Mouse (Mus musculus) CH12.LX (cell line): ENCODE data around the gene Ptov1. TPM values are rescaled to one million over a fixed set of nuclear protein-coding genes. Genes with fewer than 3 reads are reported as not detected.

Experiments used
- DNase-seq: peaks from one replicate; pipeline ENCODE4 v3.0.0-alpha.2; 2013; ENCODE audit errors: extremely low read depth
- H3K27ac ChIP-seq: 2 replicates; pipeline ENCODE4 v1.5.1; 2012; ENCODE audit warnings: low read depth, mild to moderate bottlenecking, control low read depth, moderate library complexity; ENCODE audit not compliant: insufficient read depth
- H3K27me3 ChIP-seq: replicated peaks from 2 replicates; pipeline ENCODE3; 2012; ENCODE audit warnings: inconsistent platforms
- H3K36me3 ChIP-seq, 2 experiments: replicated peaks in 1 of 2; 2 replicates each; pipeline versions ENCODE3 to v1.6.1; 2012; ENCODE audit warnings: inconsistent platforms in 1 of 2, low read length in 1 of 2, mild to moderate bottlenecking in 1 of 2, mixed read lengths in 1 of 2, moderate library complexity in 1 of 2; ENCODE audit not compliant: control insufficient read depth in 1 of 2, insufficient read depth in 1 of 2
- H3K4me1 ChIP-seq, 2 experiments: 2 replicates each; pipeline ENCODE4 v1.6.1; 2012; ENCODE audit warnings: inconsistent platforms in 1 of 2, moderate library complexity in 1 of 2; ENCODE audit not compliant: insufficient read depth in 2 of 2, control insufficient read depth in 1 of 2
- H3K4me2 ChIP-seq: 2 replicates; pipeline ENCODE4 v1.6.1; 2012; ENCODE audit warnings: low read depth, mild to moderate bottlenecking, control low read depth; ENCODE audit not compliant: poor library complexity, insufficient read depth, severe bottlenecking
- H3K4me3 ChIP-seq, 3 experiments: fragments of 150-350 bp in 1 of 3; sonication (generic) in 1 of 3; replicated peaks in 1 of 3; 2 replicates each; pipeline versions ENCODE3 to v1.5.1; 2011 to 2012; ENCODE audit warnings: low read depth in 2 of 3, low read length in 2 of 3, mild to moderate bottlenecking in 2 of 3, moderate library complexity in 2 of 3, control low read depth in 1 of 3, improper control_type of control experiment in 1 of 3, inconsistent platforms in 1 of 3, mixed read lengths in 1 of 3; ENCODE audit not compliant: poor library complexity in 1 of 3
- H3K79me2 ChIP-seq: replicated peaks from 2 replicates; pipeline ENCODE4 v1.6.1; 2012; ENCODE audit warnings: mild to moderate bottlenecking, moderate library complexity; ENCODE audit not compliant: control insufficient read depth, poor library complexity, insufficient read depth, severe bottlenecking; ENCODE audit errors: extremely low read depth
- H3K9ac ChIP-seq: 2 replicates; pipeline ENCODE4 v1.6.1; 2012; ENCODE audit warnings: low read depth, mild to moderate bottlenecking, control low read depth, moderate library complexity; ENCODE audit not compliant: insufficient read depth
- H3K9me3 ChIP-seq: replicated peaks from 2 replicates; pipeline ENCODE3; 2012; ENCODE audit warnings: low read length, inconsistent platforms, mixed read lengths
- BHLHE40 ChIP-seq: IDR thresholded peaks from 2 replicates; pipeline ENCODE4 v1.6.1; 2011; ENCODE audit warnings: mild to moderate bottlenecking, low read depth, low read length, improper control_type of control experiment
- CHD1 ChIP-seq: IDR thresholded peaks from 2 replicates; pipeline ENCODE4 v1.6.1; 2012; ENCODE audit warnings: low read depth, low read length, improper control_type of control experiment, inconsistent platforms
- CHD2 ChIP-seq: IDR thresholded peaks from 2 replicates; pipeline ENCODE4 v1.6.1; 2011; ENCODE audit warnings: low read length, improper control_type of control experiment
- E2F4 ChIP-seq: IDR thresholded peaks from 2 replicates; pipeline ENCODE4 v1.6.1; 2011; ENCODE audit warnings: low read depth, low read length, improper control_type of control experiment; ENCODE audit not compliant: insufficient replicate concordance
- ETS1 ChIP-seq: conservative IDR thresholded peaks from 2 replicates; pipeline ENCODE4 v1.6.1; 2012; ENCODE audit warnings: low read depth, mild to moderate bottlenecking, inconsistent platforms, low read length, improper control_type of control experiment, moderate library complexity
- GABPA ChIP-seq: IDR thresholded peaks from 2 replicates; pipeline ENCODE4 v1.6.1; 2012; ENCODE audit warnings: low read depth, low read length, improper control_type of control experiment, inconsistent platforms; ENCODE audit not compliant: insufficient replicate concordance
- IRF4 ChIP-seq: IDR thresholded peaks from 2 replicates; pipeline ENCODE4 v1.6.1; 2014; ENCODE audit warnings: low read depth, mild to moderate bottlenecking, inconsistent platforms, low read length, improper control_type of control experiment
- JUND ChIP-seq: conservative IDR thresholded peaks from 2 replicates; pipeline ENCODE4 v1.6.1; 2011; ENCODE audit warnings: low read depth, low read length, improper control_type of control experiment
- MAFK ChIP-seq: IDR thresholded peaks from 2 replicates; pipeline ENCODE4 v1.6.1; 2011; ENCODE audit warnings: low read length, improper control_type of control experiment; ENCODE audit not compliant: insufficient replicate concordance
- MAX ChIP-seq: IDR thresholded peaks from 2 replicates; pipeline ENCODE4 v1.6.1; 2011; ENCODE audit warnings: low read length, improper control_type of control experiment
- MAZ ChIP-seq: IDR thresholded peaks from 2 replicates; pipeline ENCODE4 v1.6.1; 2012; ENCODE audit warnings: low read depth, mild to moderate bottlenecking, inconsistent platforms, low read length, improper control_type of control experiment, moderate library complexity
- MEF2A ChIP-seq: IDR thresholded peaks from 2 replicates; pipeline ENCODE4 v1.6.1; 2014; ENCODE audit warnings: low read depth, mild to moderate bottlenecking, inconsistent platforms, low read length, improper control_type of control experiment, borderline replicate concordance
- MXI1 ChIP-seq: IDR thresholded peaks from 2 replicates; pipeline ENCODE4 v1.6.1; 2011; ENCODE audit warnings: mild to moderate bottlenecking, low read depth, low read length, improper control_type of control experiment
- MYC ChIP-seq: IDR thresholded peaks from 2 replicates; pipeline ENCODE4 v1.6.1; 2011; ENCODE audit warnings: low read depth, mild to moderate bottlenecking, improper control_type of control experiment, low read length
- POLR2A ChIP-seq: IDR thresholded peaks from 2 replicates; pipeline ENCODE4 v1.6.1; 2011; ENCODE audit warnings: low read depth, mild to moderate bottlenecking, improper control_type of control experiment, low read length
- POLR2AphosphoS2 ChIP-seq: IDR thresholded peaks from 2 replicates; pipeline ENCODE4 v1.6.1; 2011; ENCODE audit warnings: low read depth, low read length, improper control_type of control experiment
- RAD21 ChIP-seq: IDR thresholded peaks from 2 replicates; pipeline ENCODE4 v1.6.1; 2011; ENCODE audit warnings: low read depth, mild to moderate bottlenecking, low read length, improper control_type of control experiment, moderate library complexity
- RCOR1 ChIP-seq: conservative IDR thresholded peaks from 2 replicates; pipeline ENCODE4 v1.6.1; 2012; ENCODE audit warnings: low read depth, mild to moderate bottlenecking, inconsistent platforms, low read length, improper control_type of control experiment
- SIN3A ChIP-seq: IDR thresholded peaks from 2 replicates; pipeline ENCODE4 v1.6.1; 2012; ENCODE audit warnings: low read length, improper control_type of control experiment, inconsistent platforms
- UBTF ChIP-seq: IDR thresholded peaks from 2 replicates; pipeline ENCODE4 v1.6.1; 2012; ENCODE audit warnings: low read depth, mild to moderate bottlenecking, inconsistent platforms, low read length, improper control_type of control experiment, moderate library complexity
- USF1 ChIP-seq: IDR thresholded peaks from 2 replicates; pipeline ENCODE4 v1.6.1; 2014; ENCODE audit warnings: low read depth, mild to moderate bottlenecking, inconsistent platforms, low read length, improper control_type of control experiment
- USF2 ChIP-seq: conservative IDR thresholded peaks from 2 replicates; pipeline ENCODE4 v1.6.1; 2011; ENCODE audit warnings: low read depth, low read length, improper control_type of control experiment
- ZC3H11A ChIP-seq: IDR thresholded peaks from 2 replicates; pipeline ENCODE4 v1.6.1; 2012; ENCODE audit warnings: low read depth, mild to moderate bottlenecking, inconsistent platforms, low read length, improper control_type of control experiment
- ZMIZ1 ChIP-seq: IDR thresholded peaks from 2 replicates; pipeline ENCODE4 v1.6.1; 2012; ENCODE audit warnings: low read depth, mild to moderate bottlenecking, inconsistent platforms, low read length, improper control_type of control experiment
- ZNF384 ChIP-seq: IDR thresholded peaks from 2 replicates; pipeline ENCODE4 v1.6.1; 2012; ENCODE audit warnings: low read depth, low read length, improper control_type of control experiment, inconsistent platforms
- dilution Hi-C: fragments of 300-500 bp; cut with MboI; formaldehyde crosslinking; loops from 2 replicates; pipeline ENCODE4 v1.14.3; 2020; ENCODE audit warnings: low sequenced_read_pairs; ENCODE audit not compliant: extremely low pct_unique_long_range_greater_than_20kb, extremely low pct_ligation_motif_present
- in situ Hi-C: fragments of 300-500 bp; cut with MboI; formaldehyde crosslinking; loops from 3 replicates; pipeline ENCODE4 v1.14.3; 2019; ENCODE audit warnings: low sequenced_read_pairs, low pct_ligation_motif_present, low pct_unique_long_range_greater_than_20kb, mixed read lengths
- polyA plus RNA-seq: library from polyadenylated mRNA; unstranded; fragments of >175 nt; gene quantifications from 2 replicates; pipeline ENCODE4 v1.2.1, GENCODE M21; 2012; ENCODE audit warnings: low read depth; ENCODE audit not compliant: insufficient read length
- total RNA-seq, 2 experiments: library from RNA; depleted of rRNA; stranded (reverse); fragments of 300-350 nt in 1 of 2; fragments of >200 nt in 1 of 2; gene quantifications; 2 replicates each; pipeline ENCODE4 v1.2.3; 2012 to 2014

Gene Ptov1
- total and polyA plus RNA-seq, 3 experiments = 5.7 to 21.0 (median 16.8) TPM

GRCm38 (mm10) chr7:44863210-44863609 lies 6.4 kb downstream of the Ptov1 start:
- TF ChIP-seq USF2 (no peak), POLR2AphosphoS2 (no peak), MAX (no peak), GABPA (no peak), UBTF (no peak), ZC3H11A (no peak), CHD2 (no peak), JUND (no peak), MAZ (no peak), MXI1 (no peak), CHD1 (no peak), MAFK (no peak), ZNF384 (no peak), MYC (no peak), RAD21 (no peak), MEF2A (no peak), RCOR1 (no peak), ETS1 (no peak)
- dilution Hi-C loops (no loop called here), in situ Hi-C loops (no loop called here)
- Histone ChIP-seq H3K36me3 (peaks cover 41 to 76% of the 10 kb centered on the region in 2 experiments), H3K9ac (no peak overlapping the region), H3K4me3 (no peak overlapping the region), H3K27me3 (peaks cover 3% of the 10 kb centered on the region), H3K4me2 (no peak overlapping the region), H3K79me2 (no peaks in the 10 kb centered on the region), H3K9me3 (no peaks in the 10 kb centered on the region), H3K4me1 (peaks cover 35 to 65% of the 10 kb centered on the region in 2 experiments), H3K27ac (no peak overlapping the region)
- no peak for DNase-seq

GRCm38 (mm10) chr7:44862434-44862833 lies 7.2 kb downstream of the Ptov1 start:
- no peak overlapping the region for H3K4me2 ChIP-seq
- TF ChIP-seq E2F4 = no peak
- no peak for TF ChIP-seq ZNF384
- TF ChIP-seq BHLHE40 = no peak
- TF ChIP-seq USF1 = no peak
- no peak for TF ChIP-seq MYC
- no peak for TF ChIP-seq ETS1
- no peak for TF ChIP-seq ZMIZ1
- no peak for TF ChIP-seq POLR2A
- no peak for TF ChIP-seq RCOR1
- no peak for TF ChIP-seq UBTF
- TF ChIP-seq IRF4 = no peak
- TF ChIP-seq GABPA = no peak
- TF ChIP-seq POLR2AphosphoS2 = no peak
- no peak for TF ChIP-seq SIN3A
- no peak overlapping the region for H3K9ac ChIP-seq
- peaks cover 35 to 66% of the 10 kb centered on the region in 2 experiments for H3K4me1 ChIP-seq
- no peaks in the 10 kb centered on the region for H3K27me3 ChIP-seq
- no peak overlapping the region for H3K4me3 ChIP-seq
- no peaks in the 10 kb centered on the region for H3K9me3 ChIP-seq
- H3K79me2 ChIP-seq = no peaks in the 10 kb centered on the region
- no peak overlapping the region for H3K27ac ChIP-seq
- H3K36me3 ChIP-seq = peaks cover 41 to 76% of the 10 kb centered on the region in 2 experiments
- dilution Hi-C loops = no loop called here
- no peak for DNase-seq
- in situ Hi-C loops = no loop called here
